Mouse (Mus musculus): Measurements from ENCODE around the gene Fgfbp3.

DNA sequence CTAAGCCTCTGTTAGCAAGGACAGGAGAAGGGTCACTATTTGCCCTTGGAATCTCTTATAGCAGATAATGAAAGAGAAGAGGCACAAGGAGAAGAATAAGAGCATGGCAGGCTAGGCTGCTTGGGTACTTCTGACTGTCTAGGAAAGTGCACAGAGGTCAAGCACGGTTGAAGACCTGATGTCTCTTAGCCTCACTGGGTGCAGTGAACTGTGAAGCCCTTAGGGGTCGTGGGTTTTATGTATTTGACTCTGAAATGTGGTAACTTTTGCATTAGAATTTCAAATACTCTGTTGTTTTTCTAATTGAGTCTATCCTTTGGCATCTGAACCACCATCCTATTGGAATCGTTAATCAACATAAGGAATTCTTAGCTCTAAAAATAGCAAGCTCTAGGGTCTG, 31.7 kb downstream of the Fgfbp3 start:
- TF ChIP-seq CTCF (IDR thresholded peaks at IDR 0.05; ENCODE audit: low read depth) (no peak), EP300 (IDR thresholded peaks at IDR 0.05; ENCODE audit: low read depth) (no peak)
